Mouse (Mus musculus) lung, adult 2 months (tissue): Measurements from ENCODE around the gene Glp2r.
A peak's percentile ranks its signal among the peaks of the same experiment; 100 is the strongest.

Experiments used
- CTCF ChIP-seq: fragments of 200-500 bp; IDR thresholded peaks from 2 replicates; pipeline ENCODE4 v1.5.1; 2011; ENCODE audit warnings: mild to moderate bottlenecking, low read length, control low read depth; ENCODE audit not compliant: insufficient read depth
- POLR2A ChIP-seq: fragments of 200-500 bp; IDR thresholded peaks from 2 replicates; pipeline ENCODE4 v1.6.1; 2011; ENCODE audit warnings: low read depth, mild to moderate bottlenecking, control low read depth, low read length, borderline replicate concordance; ENCODE audit errors: extremely low read depth

DNA sequence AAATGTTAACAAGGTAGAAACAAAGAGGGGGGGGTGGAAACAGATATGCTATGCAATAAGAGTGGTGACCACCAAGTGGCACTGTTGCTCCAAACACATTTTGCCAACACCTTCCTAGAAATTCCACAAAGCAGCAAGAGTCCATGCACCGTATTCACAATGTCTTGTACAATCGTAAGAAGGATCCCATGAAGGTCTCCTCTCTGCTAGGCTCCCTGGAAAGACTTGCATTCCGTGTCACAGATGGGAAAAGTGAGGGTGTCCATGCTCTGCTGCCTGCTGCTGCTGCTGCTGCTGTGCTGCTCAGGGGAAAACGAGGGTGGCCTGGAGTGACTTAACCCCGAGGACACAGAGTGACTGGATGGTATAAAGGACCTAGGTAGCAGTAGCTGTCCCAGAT lies 48.7 kb upstream of the Glp2r start:
- TF ChIP-seq CTCF (peak; percentile 38; the same call in 1 of the 2 replicates), POLR2A (no peak)
